Mouse (Mus musculus): ENCODE results near the gene Gm20683. TPM values are rescaled to one million over a fixed set of nuclear protein-coding genes. Genes with fewer than 3 reads are reported as not detected.

Gm20683 gene
- polyA plus RNA-seq, 1 experiment from 2014 or later: 6.0 TPM

GRCm38 (mm10) chr17:25835301-25835700 lies 6.3 kb downstream of the Gm20683 start:
- CTCF ChIA-PET: no interaction called here

GRCm38 (mm10) chr17:25834595-25835222 lies 6.9 kb downstream of the Gm20683 start:
- no peak for TF ChIP-seq CTCF (IDR thresholded peaks at IDR 0.05)
- ATAC-seq: no peak
- CTCF ChIA-PET: interaction anchor here (0.6 kb wide), 1 partner anchor 21 kb away, joined by 3 read pairs; no protein-coding TSS in a partner anchor
- POLR2A ChIA-PET: interaction anchor here (1.6 kb wide), 2 partner anchors 22 to 53 kb away, joined by 3 to 4 read pairs; no protein-coding TSS in a partner anchor
- no peak for DNase-seq (ENCODE audit: low read depth, low spot score)
- H3K27me3 ChIP-seq: no peaks in the 10 kb centered on the region
- in situ Hi-C loops (cut with MboI; ENCODE audit: low pct_unique_long_range_greater_than_20kb): no loop called here

More at GRCm38 (mm10) chr17:25835301-25835700, 6.3 kb downstream of the Gm20683 start:
- DNase-seq (ENCODE audit: low read depth, low spot score) (no peak), ATAC-seq (no peak)
- no peak for TF ChIP-seq CTCF (IDR thresholded peaks at IDR 0.05)
- no peaks in the 10 kb centered on the region for H3K27me3 ChIP-seq
- POLR2A ChIA-PET: interaction anchor here (1.6 kb wide), 1 partner anchor 53 kb away, joined by 3 read pairs; no protein-coding TSS in a partner anchor
- in situ Hi-C loops (cut with MboI; ENCODE audit: low pct_unique_long_range_greater_than_20kb): no loop called here

GRCm38 (mm10) chr17:25833961-25834594 lies 7.5 kb downstream of the Gm20683 start:
- DNase-seq (ENCODE audit: low read depth, low spot score) (no peak), ATAC-seq (no peak)
- ChIA-PET POLR2A (interaction anchor here (0.9 to 1.8 kb wide), 5 partner anchors 8 to 52 kb away, joined by 3 to 7 read pairs (median 4); partner anchors contain the start of genes Fbxl16, Gm20683 and Rhot2), CTCF (interaction anchor here (0.6 kb wide), 1 partner anchor 21 kb away, joined by 3 read pairs; no protein-coding TSS in a partner anchor)
- no peaks in the 10 kb centered on the region for H3K27me3 ChIP-seq
- no peak for TF ChIP-seq CTCF (IDR thresholded peaks at IDR 0.05)
- in situ Hi-C loops (cut with MboI; ENCODE audit: low pct_unique_long_range_greater_than_20kb): no loop called here

GRCm38 (mm10) chr17:25833291-25833663 lies 8.3 kb downstream of the Gm20683 start, which contains the start of gene Stub1:
Gene Stub1, minus strand, starts transcription at chr17:25833404.
- peak; percentile 41 for ATAC-seq
- H3K27me3 ChIP-seq: no peaks in the 10 kb centered on the region
- POLR2A ChIA-PET: interaction anchor here (0.7 to 2.5 kb wide), 6 partner anchors 9 to 30 kb away, joined by 3 to 11 read pairs (median 4); partner anchors contain the start of genes Fbxl16, Gm20683, Rhot2 and Wdr24
- no peak for TF ChIP-seq CTCF (IDR thresholded peaks at IDR 0.05)
- in situ Hi-C loops (cut with MboI; ENCODE audit: low pct_unique_long_range_greater_than_20kb): no loop called here
- DNase-seq (ENCODE audit: low read depth, low spot score): peak; percentile 68
- CTCF ChIA-PET: interaction anchor here (0.9 to 2.1 kb wide), 3 partner anchors 9 to 35 kb away, joined by 3 to 8 read pairs (median 5); partner anchors contain the start of genes Mcrip2 and Wdr24

GRCm38 (mm10) chr17:25832436-25833290 lies 8.9 kb downstream of the Gm20683 start:
- DNase-seq (ENCODE audit: low read depth, low spot score) (peak; percentile 91), ATAC-seq (peak; percentile 79)
- no peaks in the 10 kb centered on the region for H3K27me3 ChIP-seq
- CTCF ChIA-PET: interaction anchor here (0.9 to 2.1 kb wide), 3 partner anchors 9 to 36 kb away, joined by 3 to 8 read pairs (median 5); partner anchors contain the start of genes Mcrip2 and Wdr24
- no peak for TF ChIP-seq CTCF (IDR thresholded peaks at IDR 0.05)
- in situ Hi-C loops (cut with MboI; ENCODE audit: low pct_unique_long_range_greater_than_20kb): no loop called here
- POLR2A ChIA-PET: interaction anchor here (0.6 to 2.5 kb wide), 11 partner anchors 9 to 632 kb away, joined by 3 to 11 read pairs (median 4); partner anchors contain the start of genes Fbxl16, Gm20683, Rhot2 and Wdr24

GRCm38 (mm10) chr17:25831451-25832281 lies 9.9 kb downstream of the Gm20683 start:
- no peaks in the 10 kb centered on the region for H3K27me3 ChIP-seq
- ChIA-PET POLR2A (interaction anchor here (1.1 to 2.5 kb wide), 4 partner anchors 8 to 37 kb away, joined by 3 to 11 read pairs (median 6); partner anchors contain the start of gene Wdr24), CTCF (interaction anchor here (2.1 kb wide), 1 partner anchor 9 kb away, joined by 8 read pairs; the partner anchor contains the start of gene Wdr24)
- in situ Hi-C loops (cut with MboI; ENCODE audit: low pct_unique_long_range_greater_than_20kb): no loop called here
- DNase-seq (ENCODE audit: low read depth, low spot score) (no peak), ATAC-seq (no peak)
- no peak for TF ChIP-seq CTCF (IDR thresholded peaks at IDR 0.05)

GRCm38 (mm10) chr17:25830806-25831431 lies 10.6 kb downstream of the Gm20683 start:
- in situ Hi-C loops (cut with MboI; ENCODE audit: low pct_unique_long_range_greater_than_20kb): no loop called here
- ChIA-PET CTCF (interaction anchor here (2.1 kb wide), 1 partner anchor 8 kb away, joined by 8 read pairs; the partner anchor contains the start of gene Wdr24), POLR2A (interaction anchor here (1.2 to 2.5 kb wide), 2 partner anchors 7 to 14 kb away, joined by 6 to 11 read pairs; partner anchors contain the start of gene Wdr24)
- no peak for ATAC-seq
- TF ChIP-seq CTCF (IDR thresholded peaks at IDR 0.05): no peak
- DNase-seq (ENCODE audit: low read depth, low spot score): no peak
- H3K27me3 ChIP-seq: no peaks in the 10 kb centered on the region

- in situ Hi-C loops (cut with MboI; ENCODE audit: low pct_unique_long_range_greater_than_20kb): no loop called here
- ATAC-seq (no peak), DNase-seq (ENCODE audit: low read depth, low spot score) (no peak)
- CTCF ChIA-PET: no interaction called here
- TF ChIP-seq CTCF (IDR thresholded peaks at IDR 0.05): no peak
- POLR2A ChIA-PET: no interaction called here
- no peaks in the 10 kb centered on the region for H3K27me3 ChIP-seq
These were observed 11.3 kb downstream of the Gm20683 start for GRCm38 (mm10) chr17:25830200-25830753.

Measured in Patski (cell line).